Mouse (Mus musculus): ENCODE data around the gene Asf1b. TPM values are rescaled to one million over a fixed set of nuclear protein-coding genes. Genes with fewer than 3 reads are reported as not detected.

Asf1b gene
- total and polyA plus RNA-seq, 3 experiments = 62.2 to 101 (median 71.1) TPM

- Histone ChIP-seq H3K9me3 (replicated peaks; ENCODE audit: low read length) (no peaks in the 10 kb centered on the region), H3K4me2 (ENCODE audit: insufficient read depth, low read depth, poor library complexity, severe bottlenecking) (no peak overlapping the region), H3K27ac (ENCODE audit: insufficient read depth, low read depth) (no peak overlapping the region), H3K4me1 (ENCODE audit: control insufficient read depth in 1 of 2, insufficient read depth in 2 of 2) (no peaks in the 10 kb centered on the region), H3K9ac (ENCODE audit: insufficient read depth, low read depth) (no peak overlapping the region), H3K79me2 (replicated peaks; ENCODE audit: control insufficient read depth, extremely low read depth, insufficient read depth, poor library complexity, severe bottlenecking) (no peaks in the 10 kb centered on the region), H3K36me3 (replicated peaks in 1 of 2; ENCODE audit: control insufficient read depth in 1 of 2, insufficient read depth in 1 of 2, low read length in 1 of 2) (peaks cover 54 to 98% of the 10 kb centered on the region in 2 experiments), H3K27me3 (replicated peaks) (no peaks in the 10 kb centered on the region), H3K4me3 (replicated peaks in 1 of 3; ENCODE audit: low read depth in 2 of 3, low read length in 2 of 3, poor library complexity in 1 of 3) (no peak overlapping the region)
- TF ChIP-seq SIN3A (IDR thresholded peaks at IDR 0.05; ENCODE audit: low read length) (no peak), RCOR1 (conservative IDR thresholded peaks at IDR 0.05; ENCODE audit: low read depth, low read length) (no peak), EP300 (IDR thresholded peaks at IDR 0.05; ENCODE audit: low read length) (no peak), HCFC1 (IDR thresholded peaks at IDR 0.05; ENCODE audit: low read depth, low read length) (no peak), MYC (IDR thresholded peaks at IDR 0.05; ENCODE audit: low read depth, low read length) (no peak), JUN (IDR thresholded peaks at IDR 0.05; ENCODE audit: insufficient read depth, low read depth, low read length) (no peak), MAX (IDR thresholded peaks at IDR 0.05; ENCODE audit: low read length) (no peak), GABPA (IDR thresholded peaks at IDR 0.05; ENCODE audit: insufficient replicate concordance, low read depth, low read length) (no peak), PAX5 (IDR thresholded peaks at IDR 0.05; ENCODE audit: low read length) (no peak), ZMIZ1 (IDR thresholded peaks at IDR 0.05; ENCODE audit: low read depth, low read length) (no peak), POLR2AphosphoS2 (IDR thresholded peaks at IDR 0.05; ENCODE audit: low read depth, low read length) (no peak), E2F4 (IDR thresholded peaks at IDR 0.05; ENCODE audit: insufficient replicate concordance, low read depth, low read length) (no peak), MAZ (IDR thresholded peaks at IDR 0.05; ENCODE audit: low read depth, low read length) (no peak), MXI1 (IDR thresholded peaks at IDR 0.05; ENCODE audit: low read depth, low read length) (no peak)
- in situ Hi-C loops (cut with MboI; ENCODE audit: low pct_ligation_motif_present, low pct_unique_long_range_greater_than_20kb, low sequenced_read_pairs) (no loop called here), dilution Hi-C loops (cut with MboI; ENCODE audit: extremely low pct_ligation_motif_present, extremely low pct_unique_long_range_greater_than_20kb, low sequenced_read_pairs) (no loop called here)
- DNase-seq (ENCODE audit: extremely low read depth) = no peak
These were observed 20.3 kb upstream of the Asf1b start for GRCm38 (mm10) chr8:83934994-83935393.

- in situ Hi-C loops (cut with MboI; ENCODE audit: low pct_ligation_motif_present, low pct_unique_long_range_greater_than_20kb, low sequenced_read_pairs) (no loop called here), dilution Hi-C loops (cut with MboI; ENCODE audit: extremely low pct_ligation_motif_present, extremely low pct_unique_long_range_greater_than_20kb, low sequenced_read_pairs) (no loop called here)
- no peaks in the 10 kb centered on the region for H3K79me2 ChIP-seq (replicated peaks; ENCODE audit: control insufficient read depth, extremely low read depth, insufficient read depth, poor library complexity, severe bottlenecking)
- H3K27me3 ChIP-seq (replicated peaks) = no peaks in the 10 kb centered on the region
- no peak overlapping the region for H3K27ac ChIP-seq (ENCODE audit: insufficient read depth, low read depth)
- H3K4me2 ChIP-seq (ENCODE audit: insufficient read depth, low read depth, poor library complexity, severe bottlenecking) = no peak overlapping the region
- H3K9ac ChIP-seq (ENCODE audit: insufficient read depth, low read depth) = no peak overlapping the region
- no peaks in the 10 kb centered on the region for H3K4me1 ChIP-seq (ENCODE audit: control insufficient read depth in 1 of 2, insufficient read depth in 2 of 2)
- H3K36me3 ChIP-seq (replicated peaks in 1 of 2; ENCODE audit: control insufficient read depth in 1 of 2, insufficient read depth in 1 of 2, low read length in 1 of 2) = peaks cover 54 to 98% of the 10 kb centered on the region in 2 experiments
- no peak overlapping the region for H3K4me3 ChIP-seq (replicated peaks in 1 of 3; ENCODE audit: low read depth in 2 of 3, low read length in 2 of 3, poor library complexity in 1 of 3)
- TF ChIP-seq MAZ (IDR thresholded peaks at IDR 0.05; ENCODE audit: low read depth, low read length) (no peak), USF2 (conservative IDR thresholded peaks at IDR 0.05; ENCODE audit: low read depth, low read length) (no peak), IRF4 (IDR thresholded peaks at IDR 0.05; ENCODE audit: low read depth, low read length) (no peak), USF1 (IDR thresholded peaks at IDR 0.05; ENCODE audit: low read depth, low read length) (no peak), MXI1 (IDR thresholded peaks at IDR 0.05; ENCODE audit: low read depth, low read length) (no peak), ZKSCAN1 (IDR thresholded peaks at IDR 0.05; ENCODE audit: borderline replicate concordance, low read depth, low read length) (no peak), HCFC1 (IDR thresholded peaks at IDR 0.05; ENCODE audit: low read depth, low read length) (no peak), JUND (conservative IDR thresholded peaks at IDR 0.05; ENCODE audit: low read depth, low read length) (no peak), CTCF (conservative IDR thresholded peaks at IDR 0.05 in 1 of 2, IDR thresholded peaks at IDR 0.05 in 1 of 2; ENCODE audit: low read depth in 2 of 2, low read length in 2 of 2) (no peak), NRF1 (IDR thresholded peaks at IDR 0.05; ENCODE audit: low read depth, low read length) (no peak), POLR2A (IDR thresholded peaks at IDR 0.05; ENCODE audit: low read depth, low read length) (no peak)
- no peak for DNase-seq (ENCODE audit: extremely low read depth)
- no peaks in the 10 kb centered on the region for H3K9me3 ChIP-seq (replicated peaks; ENCODE audit: low read length)
These were observed 19.9 kb upstream of the Asf1b start for GRCm38 (mm10) chr8:83935435-83935834.
